Mouse (Mus musculus) c-Kit-positive CD71-positive TER-119-negative erythroid progenitor cells, embryonic 14.5 days (primary cell): Measurements from ENCODE around the gene Stac.

Source experiments
- DNase-seq: peaks from one replicate; pipeline ENCODE4 v3.0.0-alpha.2; 2013; ENCODE audit warnings: low read depth

Stac gene

GRCm38 (mm10) chr9:111689680-111690483 is at the start of gene Stac:
TSS of gene Stac (minus strand) at chr9:111690348.
- no peak for DNase-seq

GRCm38 (mm10) chr9:111739431-111740245 is 49.5 kb upstream of the Stac start:
- no peak for DNase-seq

GRCm38 (mm10) chr9:111739026-111739425 is 48.9 kb upstream of the Stac start:
- no peak for DNase-seq

- DNase-seq, result no peak
Observed at GRCm38 (mm10) chr9:111737796-111738195, 47.6 kb upstream of the Stac start.

GRCm38 (mm10) chr9:111735931-111736330 is 45.8 kb upstream of the Stac start:
- no peak for DNase-seq

GRCm38 (mm10) chr9:111731939-111732670 is 42.0 kb upstream of the Stac start:
- no peak for DNase-seq

- no peak for DNase-seq
Observed at GRCm38 (mm10) chr9:111724981-111725593, 34.9 kb upstream of the Stac start.

GRCm38 (mm10) chr9:111714457-111714856 is 24.3 kb upstream of the Stac start:
- DNase-seq, result no peak

- DNase-seq, result no peak
Observed at GRCm38 (mm10) chr9:111700101-111700500, 10.0 kb upstream of the Stac start.

- no peak for DNase-seq
Observed at GRCm38 (mm10) chr9:111690484-111690855, 322 bp upstream of the Stac start.

GRCm38 (mm10) chr9:111689146-111689545 is 1.0 kb downstream of the Stac start:
- DNase-seq, result no peak

- no peak for DNase-seq
Observed at GRCm38 (mm10) chr9:111684170-111684569, 6.0 kb downstream of the Stac start.

GRCm38 (mm10) chr9:111679516-111679915 is 10.6 kb downstream of the Stac start:
- no peak for DNase-seq

GRCm38 (mm10) chr9:111669816-111670215 is 20.3 kb downstream of the Stac start:
- no peak for DNase-seq

GRCm38 (mm10) chr9:111655066-111655465 is 35.1 kb downstream of the Stac start:
- no peak for DNase-seq

GRCm38 (mm10) chr9:111644228-111644627 is 45.9 kb downstream of the Stac start:
- DNase-seq, result no peak

- DNase-seq, result no peak
Observed at GRCm38 (mm10) chr9:111643369-111643768, 46.8 kb downstream of the Stac start.

- no peak for DNase-seq
Observed at GRCm38 (mm10) chr9:111637641-111638040, 52.5 kb downstream of the Stac start.

GRCm38 (mm10) chr9:111632833-111633232 is 57.3 kb downstream of the Stac start:
- no peak for DNase-seq

- no peak for DNase-seq
Observed at GRCm38 (mm10) chr9:111621191-111621590, 69.0 kb downstream of the Stac start.

GRCm38 (mm10) chr9:111611341-111611740 is 78.8 kb downstream of the Stac start:
- no peak for DNase-seq

- DNase-seq, result no peak
Observed at GRCm38 (mm10) chr9:111608762-111609161, 81.4 kb downstream of the Stac start.
